Mouse (Mus musculus) T-helper 17 cell (primary cell): ENCODE measurements around the gene Slc28a2.
"Not testable (repeated sequence)": the region's sequence is repeated elsewhere in the genome, so short reads cannot be mapped to it uniquely, and the experiment has no call there.

Source experiments
- in situ Hi-C, 2 experiments: fragments of 300-600 bp; cut with MboI, MseI; formaldehyde crosslinking; loops; 1 replicate in 1 of 2; 2 replicates in 1 of 2; pipeline ENCODE4 v1.15.1; 2025; ENCODE audit warnings: high pct_unique_total_duplicates in 2 of 2

Gene Slc28a2

GRCm38 (mm10) chr2:122466901-122467300 lies 40.6 kb downstream of the Slc28a2 start:
- in situ Hi-C loops = loop anchor here (10.0 kb wide), 1 partner anchor 82 kb away; no protein-coding TSS in a partner anchor

GRCm38 (mm10) chr2:122467351-122468013 lies 41.2 kb downstream of the Slc28a2 start:
- in situ Hi-C loops = loop anchor here (10.0 kb wide), 1 partner anchor 83 kb away; no protein-coding TSS in a partner anchor

DNA sequence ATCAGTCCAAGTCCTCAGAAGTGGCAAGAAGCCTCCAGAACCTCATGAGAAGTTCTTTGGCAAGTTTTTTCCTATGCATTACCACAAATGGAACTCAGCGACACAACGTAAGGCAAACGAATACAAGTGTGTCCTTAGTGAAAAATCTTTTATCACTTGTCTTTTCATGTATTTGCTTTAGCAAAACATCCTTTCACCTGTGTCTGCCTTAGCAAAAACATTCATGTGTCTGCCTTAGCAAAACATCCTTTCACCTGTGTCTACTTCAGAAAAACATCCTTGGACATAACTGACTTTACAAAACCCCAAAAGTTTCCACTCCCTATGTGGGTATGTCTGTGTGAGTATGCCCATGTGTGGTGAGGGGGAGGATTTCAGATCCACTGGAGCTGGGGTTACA lies 42.9 kb downstream of the Slc28a2 start:
- in situ Hi-C loops = loop anchor here (10.0 kb wide), 1 partner anchor 84 kb away; no protein-coding TSS in a partner anchor

DNA sequence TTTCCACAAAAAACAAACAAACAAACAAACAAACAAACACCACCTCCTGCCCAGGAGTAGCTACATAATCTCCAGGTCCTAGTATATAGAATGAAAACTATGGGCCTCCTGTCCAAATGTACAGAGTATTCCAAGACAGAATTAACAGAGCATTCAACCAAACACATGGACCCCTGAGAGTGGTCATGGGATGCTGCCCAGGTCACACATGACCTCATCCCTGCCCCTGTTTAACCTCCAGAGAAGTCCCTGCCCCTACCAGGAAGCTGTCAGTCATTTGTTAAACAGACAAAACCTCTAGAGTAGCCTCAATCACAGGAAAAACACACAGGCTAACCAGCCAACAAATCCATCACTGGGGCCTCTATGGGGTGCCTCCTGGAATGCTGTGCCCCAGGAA lies 50.3 kb downstream of the Slc28a2 start:
- in situ Hi-C loops = loop anchor here (5.0 kb wide), 1 partner anchor 74 kb away; no protein-coding TSS in a partner anchor

- in situ Hi-C loops = not testable (repeated sequence)
Measured at GRCm38 (mm10) chr2:122483787-122484186, 57.5 kb downstream of the Slc28a2 start.

DNA sequence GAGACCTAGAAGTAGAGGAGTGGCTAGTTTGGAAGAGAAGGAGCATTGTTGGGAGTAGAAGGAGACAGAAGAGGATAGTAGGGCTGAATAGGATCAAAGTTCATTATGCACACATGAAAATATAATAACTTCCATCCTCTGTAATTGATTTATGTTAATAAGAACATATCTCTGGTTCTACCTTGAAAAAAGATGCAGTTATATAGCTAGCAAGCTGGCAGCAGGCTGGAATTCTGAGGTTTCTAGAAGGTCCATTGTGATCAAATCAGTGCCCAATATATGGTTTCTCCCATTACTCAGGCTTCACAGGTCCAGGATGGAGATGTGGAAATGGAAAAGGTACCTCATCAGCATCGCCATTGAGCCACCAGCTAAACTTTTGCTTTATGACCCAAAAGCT lies 58.4 kb downstream of the Slc28a2 start, which contains the start of gene Gm14085:
Gene Gm14085 (plus strand): TSS at position 301 of the 400 bp plus-strand sequence.
- in situ Hi-C loops = no loop called here

DNA sequence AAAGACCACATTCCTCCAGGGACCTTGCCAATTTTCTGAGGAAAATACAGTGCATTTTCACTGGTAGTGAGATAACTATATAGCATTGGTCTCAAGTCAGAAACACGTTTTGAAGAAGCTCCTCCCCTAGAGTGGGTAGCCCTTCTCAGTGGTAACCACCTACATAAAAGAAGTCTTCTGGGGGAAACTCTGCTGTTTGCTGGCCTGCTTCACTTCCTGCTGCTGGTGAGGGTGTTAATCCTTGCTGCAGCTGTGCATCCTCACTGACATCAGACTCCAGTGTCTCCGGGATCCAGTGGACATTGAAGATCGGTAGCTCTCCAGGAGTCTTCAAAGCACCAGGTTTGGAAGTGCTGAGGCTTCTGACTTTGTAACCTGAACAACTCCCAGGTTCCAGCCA lies 59.4 kb downstream of the Slc28a2 start:
- in situ Hi-C loops = not testable (repeated sequence)

- in situ Hi-C loops = not testable (repeated sequence)
Measured at GRCm38 (mm10) chr2:122486122-122486521, 59.8 kb downstream of the Slc28a2 start.

DNA sequence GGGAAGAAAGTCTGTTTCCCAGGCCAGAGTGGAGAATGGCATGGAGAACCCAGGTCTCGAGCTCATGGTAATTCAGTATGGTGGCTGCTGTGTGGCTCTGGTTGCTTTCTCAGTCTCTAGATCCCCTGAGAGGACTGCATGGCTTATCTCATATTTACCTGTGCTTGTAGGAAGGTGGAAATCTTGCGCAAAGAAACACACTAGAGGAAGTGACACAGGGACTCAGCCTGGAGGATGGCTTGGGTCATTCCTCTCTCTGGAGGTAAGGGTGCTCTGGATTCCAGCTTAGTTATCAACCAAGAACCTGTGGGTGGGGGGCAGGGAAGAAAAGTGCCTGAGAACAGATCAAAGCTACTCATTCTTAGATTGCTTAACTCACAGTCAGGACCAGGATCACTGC lies 60.4 kb downstream of the Slc28a2 start:
- in situ Hi-C loops = no loop called here
